Mouse (Mus musculus) kidney, postnatal 25 days (tissue): ENCODE measurements at regions not wholly inside any gene's neighbourhood (a gene's known extent, or its start where the extent isn't known, plus 50 kb on each side); places are given as distances from the start of the nearest gene placed in this dataset.

Experiments used
- DNase-seq, 2 experiments: peaks; one replicate each; pipeline ENCODE4 v3.0.0; 2021; ENCODE audit warnings: mixed read lengths in 2 of 2

DNA sequence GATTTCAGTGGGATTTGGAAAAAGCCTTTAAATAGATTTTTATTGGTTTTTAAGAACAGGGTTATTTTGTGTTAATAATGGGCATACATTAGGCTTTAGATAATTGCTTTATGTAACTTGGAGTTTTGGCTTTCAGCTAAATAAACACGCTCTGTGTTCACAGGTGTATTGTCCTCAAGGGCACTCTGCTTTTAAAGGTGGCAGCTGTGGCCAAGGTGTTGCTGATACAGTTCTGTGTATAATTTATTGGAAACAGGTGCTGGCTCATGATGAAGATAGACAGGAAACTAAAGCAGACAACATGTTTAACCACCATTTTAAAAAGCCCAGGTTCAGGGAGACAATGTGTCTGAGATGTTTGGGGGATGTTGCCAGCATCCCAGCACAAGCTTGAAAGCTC, 242.3 kb upstream of the Lrtm1 start:
- no peak for DNase-seq

DNA sequence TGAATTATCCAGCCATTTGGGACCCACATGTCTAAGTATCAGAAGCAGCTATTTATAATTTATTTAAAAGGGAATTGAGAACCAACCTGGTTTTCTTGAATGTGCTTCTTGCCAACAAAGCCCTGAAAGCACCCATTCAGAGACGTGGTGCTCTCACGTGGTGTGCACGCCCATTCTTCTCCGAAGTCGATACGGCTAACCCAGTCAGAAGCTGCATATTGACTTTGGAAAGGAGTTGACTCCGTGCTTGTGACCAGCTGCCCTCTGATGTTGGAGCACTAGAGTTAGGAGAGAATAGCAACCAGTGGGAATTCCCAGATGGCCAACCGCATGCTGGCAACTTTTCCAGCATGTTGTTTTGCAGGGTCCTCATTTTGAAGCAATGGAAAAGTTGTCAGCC, 240.2 kb upstream of the Lrtm1 start:
- DNase-seq, result no peak

DNA sequence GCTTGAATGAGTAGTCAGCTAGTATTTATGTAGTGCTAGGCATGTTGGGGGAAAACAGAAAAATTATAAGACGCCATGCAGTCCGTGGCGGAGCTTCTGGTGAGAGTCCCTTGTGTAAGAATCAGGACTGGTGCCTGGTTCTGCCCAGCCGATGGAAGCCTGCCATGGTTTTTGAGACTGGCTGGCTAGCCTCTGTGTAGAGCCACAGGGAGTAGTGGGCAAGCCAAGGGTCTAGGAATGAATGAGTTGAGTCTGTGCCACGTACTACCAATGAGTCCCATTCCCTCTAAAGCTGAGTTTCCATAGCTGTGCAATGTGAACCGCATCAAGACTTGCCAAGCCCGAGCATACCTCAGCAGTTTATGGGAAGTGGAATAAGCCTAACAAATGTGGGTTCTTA, 236.3 kb upstream of the Lrtm1 start:
- DNase-seq, result no peak

- DNase-seq, result no peak
Observed at GRCm38 (mm10) chr14:28784106-28784633, 233.8 kb upstream of the Lrtm1 start.

- DNase-seq, result no peak
Observed at GRCm38 (mm10) chr14:28798290-28798689, 219.7 kb upstream of the Lrtm1 start.

DNA sequence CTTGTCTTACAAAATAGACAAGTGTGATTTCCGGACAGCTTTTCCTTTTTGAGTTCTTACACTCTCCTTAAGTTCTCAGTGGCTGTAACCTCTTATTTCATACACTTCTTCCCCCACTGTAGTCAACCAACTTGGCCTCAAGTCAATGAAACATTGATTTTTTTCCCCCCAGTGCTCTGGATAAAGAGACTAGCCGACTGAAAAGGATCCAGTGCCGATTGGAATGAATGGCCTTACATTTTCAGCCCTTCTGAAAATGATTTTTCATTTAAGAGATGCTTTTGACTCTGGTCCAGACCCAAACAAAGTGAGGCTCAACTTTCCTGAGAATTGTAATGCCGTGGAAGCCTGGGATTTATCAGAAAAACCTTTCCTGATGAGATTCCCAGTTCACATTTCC, 216.3 kb upstream of the Lrtm1 start:
- DNase-seq, result no peak

DNA sequence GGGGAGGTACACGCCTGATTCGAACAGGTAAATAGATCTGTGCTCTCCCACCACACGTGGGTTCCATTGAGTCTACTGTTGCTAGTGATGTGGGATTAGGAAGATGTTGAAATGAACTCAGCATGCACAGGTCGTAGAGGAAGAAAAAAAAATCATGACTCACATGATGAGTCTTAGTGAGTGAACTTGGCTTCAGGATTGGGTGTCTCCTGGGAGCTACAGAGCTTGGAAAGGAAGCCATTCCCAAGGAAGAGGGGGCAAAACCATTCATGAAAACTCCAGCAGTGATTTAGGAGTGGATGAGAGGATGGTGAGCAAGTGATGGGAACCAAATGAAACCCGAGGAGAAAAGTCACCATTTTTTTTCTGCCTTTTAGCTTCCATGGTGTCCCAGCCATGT, 215.9 kb upstream of the Lrtm1 start:
- DNase-seq, result no peak

DNA sequence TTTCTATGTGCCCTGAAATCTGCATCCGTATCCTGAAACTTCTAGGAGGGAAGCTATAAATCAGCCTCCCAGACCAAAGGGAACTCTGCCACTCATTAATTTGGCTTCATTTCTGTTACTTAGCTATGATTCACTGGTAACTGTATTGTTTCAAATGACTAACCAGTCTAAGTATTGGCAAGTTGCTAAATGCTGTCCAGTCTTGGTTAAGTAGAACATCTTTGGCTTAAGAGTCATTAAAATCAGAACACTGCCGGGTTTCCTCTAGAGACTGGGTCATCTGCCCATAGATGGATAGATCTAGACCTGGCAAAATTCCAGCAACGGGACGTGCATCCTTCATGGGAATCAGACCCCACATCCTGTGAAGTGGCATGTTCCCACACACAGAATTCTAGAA, 209.9 kb upstream of the Lrtm1 start:
- DNase-seq, result no peak

GRCm38 (mm10) chr14:28809355-28809754, 208.7 kb upstream of the Lrtm1 start:
- DNase-seq, result no peak

GRCm38 (mm10) chr14:28820970-28821369, 197.0 kb upstream of the Lrtm1 start:
- no peak for DNase-seq

DNA sequence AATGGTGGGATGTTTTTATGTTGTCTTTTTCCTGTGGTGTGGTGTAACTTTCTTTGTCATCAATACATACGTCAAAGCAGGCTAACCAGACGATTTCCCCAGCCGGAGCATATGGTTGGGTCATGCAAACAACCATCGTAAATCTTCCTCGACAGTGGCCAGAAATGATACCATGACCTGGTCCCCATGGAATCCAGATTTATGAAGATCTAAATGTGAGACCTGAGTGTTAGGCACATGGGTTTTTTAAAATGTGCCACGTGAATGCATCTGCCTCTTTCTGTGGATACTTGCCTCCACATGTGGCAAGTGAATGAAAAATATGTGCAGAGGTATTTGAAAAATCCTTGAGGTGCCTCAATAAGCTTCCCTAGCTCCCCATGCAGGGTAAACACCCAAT, 190.8 kb upstream of the Lrtm1 start:
- DNase-seq, result no peak

DNA sequence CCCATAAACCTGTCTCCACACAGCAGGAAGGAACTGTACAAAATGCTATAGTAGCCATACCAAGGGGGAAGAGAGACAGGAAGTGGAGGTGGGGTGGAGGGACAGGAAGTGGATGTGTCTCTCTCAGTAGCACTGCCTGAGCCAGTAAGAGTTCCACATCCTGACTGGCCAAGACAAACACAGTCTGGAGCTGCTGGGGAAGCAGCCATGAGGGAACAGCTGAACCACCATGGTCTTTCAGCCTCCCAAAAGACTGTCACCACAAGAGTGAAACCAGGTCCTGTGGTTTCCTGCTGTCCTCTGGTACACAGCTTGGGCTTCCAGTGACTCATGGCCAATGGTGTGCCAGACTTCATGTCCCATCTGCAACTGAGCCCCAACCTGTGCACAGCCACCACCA, 180.9 kb upstream of the Lrtm1 start:
- no peak for DNase-seq

DNA sequence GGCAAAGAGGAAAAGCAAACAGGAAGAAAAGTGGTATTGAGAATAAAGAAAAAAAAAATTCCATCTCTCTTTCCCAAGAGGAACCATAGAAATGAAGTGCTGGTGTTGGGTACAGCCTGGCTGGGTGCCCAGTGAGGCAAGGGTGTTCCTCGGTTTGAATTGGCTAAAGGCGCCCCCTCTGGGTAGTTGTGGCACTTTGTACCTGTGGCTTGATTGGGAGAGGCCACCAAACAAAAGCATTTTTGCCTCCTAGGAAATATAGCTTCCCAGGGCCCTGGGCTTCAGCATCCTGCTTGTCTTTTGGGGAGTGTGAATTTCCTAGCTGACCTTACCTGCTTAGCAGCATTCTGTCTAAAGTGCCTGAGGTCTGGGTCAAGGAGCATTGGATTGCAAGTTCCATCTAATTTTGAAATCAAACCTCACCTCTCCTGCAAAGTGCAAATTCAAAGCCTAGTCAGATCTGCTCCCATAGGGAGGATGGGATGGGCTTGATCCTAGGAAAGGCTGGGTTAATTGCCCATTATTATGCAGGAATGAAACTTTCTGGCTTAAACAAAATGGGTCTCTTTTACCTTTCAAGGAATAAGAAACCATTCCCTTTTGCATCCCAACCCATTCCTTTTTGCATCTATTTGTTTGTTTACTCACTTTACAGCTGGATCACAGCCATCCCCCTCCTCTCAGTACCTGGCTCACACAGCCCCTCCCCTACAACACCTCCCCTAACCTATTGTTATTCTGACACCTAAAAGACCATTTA, 169.0 kb upstream of the Lrtm1 start:
- peak; percentile 70 to 75 for DNase-seq
